Mouse (Mus musculus) brain, adult 10 weeks (tissue): Measurements from ENCODE around the gene Atp23. TPM values are rescaled to one million over a fixed set of nuclear protein-coding genes. Genes with fewer than 3 reads are reported as not detected.

Experiments used
- polyA plus RNA-seq: library from polyadenylated mRNA; stranded (reverse); fragments of 350-450 nt; fragmentation: Illumina TruSeq; extraction: RNeasy Lipid Tissue Mini Kit (QIAGEN cat#74804); gene quantifications from one replicate; pipeline ENCODE4 v1.2.3, GENCODE M21; 2015; ENCODE audit warnings: low read depth, low replicate concordance

Gene Atp23
- polyA plus RNA-seq = 9.2 TPM

GRCm38 (mm10) chr10:126900821-126901487 is at the start of gene Atp23:
Atp23 (minus strand) TSS chr10:126901355.

Other genes with a start within 250 kb of the Atp23 start
- gene Ctdsp2, start 77.4 kb upstream of the Atp23 start, polyA plus RNA-seq = 50.5 TPM
- gene Avil, start 99.4 kb upstream of the Atp23 start, polyA plus RNA-seq = 0.52 TPM
- gene Tsfm, start 129.5 kb upstream of the Atp23 start, polyA plus RNA-seq = 28.8 TPM
- 12.4 TPM for gene Mettl1, start 140.1 kb upstream of the Atp23 start, polyA plus RNA-seq
- not detected for gene Eef1akmt3, start 140.2 kb upstream of the Atp23 start, polyA plus RNA-seq
- gene Cyp27b1, start 146.9 kb upstream of the Atp23 start, polyA plus RNA-seq = 0.46 TPM
- gene March9, start 158.8 kb upstream of the Atp23 start, polyA plus RNA-seq = 12.9 TPM
- gene Cdk4, start 162.2 kb upstream of the Atp23 start, polyA plus RNA-seq = 117 TPM
- gene Tspan31, start 168.9 kb upstream of the Atp23 start, polyA plus RNA-seq = 99.1 TPM
- gene Agap2, start 173.9 kb upstream of the Atp23 start, polyA plus RNA-seq = 315 TPM
- 108 TPM for gene Os9, start 219.8 kb upstream of the Atp23 start, polyA plus RNA-seq